Mouse (Mus musculus) pancreas, adult 10 weeks (tissue): ENCODE results near the gene Trim50. TPM values are rescaled to one million over a fixed set of nuclear protein-coding genes. Genes with fewer than 3 reads are reported as not detected.

ENCODE experiments used
- polyA plus RNA-seq: library from polyadenylated mRNA; stranded (reverse); fragments of 350-450 nt; fragmentation: Illumina TruSeq; extraction: RNeasy Lipid Tissue Mini Kit (QIAGEN cat#74804); gene quantifications from one replicate; pipeline ENCODE4 v1.2.3, GENCODE M21; 2015; ENCODE audit warnings: low read depth, low replicate concordance; ENCODE audit not compliant: insufficient read depth

Trim50 gene
- 4.6 TPM for polyA plus RNA-seq

DNA sequence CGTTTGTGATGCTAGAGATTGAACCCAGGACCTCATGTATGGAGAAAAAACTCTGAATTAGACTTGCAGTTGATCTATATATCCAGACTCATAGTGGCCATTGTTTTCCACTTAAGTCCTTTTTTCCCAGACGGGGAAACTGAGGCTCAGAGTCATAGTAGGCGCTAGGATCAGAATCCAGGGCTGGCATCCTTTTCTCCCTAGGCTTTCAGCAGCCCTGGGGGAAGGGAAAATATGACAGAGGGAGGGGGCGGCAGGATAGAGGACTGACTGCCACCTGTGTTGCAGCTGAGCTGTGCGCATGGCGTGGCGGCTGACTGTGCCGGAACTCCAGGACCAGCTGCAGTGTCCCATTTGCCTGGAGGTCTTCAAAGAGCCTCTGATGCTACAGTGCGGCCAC, at the start of gene Trim50:
Gene Trim50 (plus strand): TSS at position 301 of the 400 bp plus-strand sequence.

DNA sequence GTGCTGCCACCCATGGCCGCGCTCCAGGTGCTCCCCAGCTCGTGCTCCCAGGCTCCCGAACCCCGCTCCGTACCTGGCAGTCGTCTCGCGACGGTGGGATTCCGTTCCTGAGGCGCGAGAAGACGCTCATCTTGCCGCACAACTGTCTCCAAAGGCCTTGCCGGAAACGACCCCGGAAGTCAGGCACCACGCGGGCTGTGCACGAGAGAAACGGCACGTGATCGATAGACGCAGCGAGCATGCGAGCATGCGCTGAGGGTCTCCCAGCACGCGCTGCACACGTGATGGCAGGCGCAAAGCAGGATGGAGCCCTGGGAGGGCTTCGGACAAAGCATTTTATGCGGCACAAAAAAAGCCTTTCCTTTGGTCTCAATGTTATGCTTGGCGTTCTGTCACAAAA, 3.2 kb upstream of the Trim50 start, which contains the start of gene Fkbp6:
Gene Fkbp6 (minus strand): TSS at position 183 of the 400 bp plus-strand sequence.

DNA sequence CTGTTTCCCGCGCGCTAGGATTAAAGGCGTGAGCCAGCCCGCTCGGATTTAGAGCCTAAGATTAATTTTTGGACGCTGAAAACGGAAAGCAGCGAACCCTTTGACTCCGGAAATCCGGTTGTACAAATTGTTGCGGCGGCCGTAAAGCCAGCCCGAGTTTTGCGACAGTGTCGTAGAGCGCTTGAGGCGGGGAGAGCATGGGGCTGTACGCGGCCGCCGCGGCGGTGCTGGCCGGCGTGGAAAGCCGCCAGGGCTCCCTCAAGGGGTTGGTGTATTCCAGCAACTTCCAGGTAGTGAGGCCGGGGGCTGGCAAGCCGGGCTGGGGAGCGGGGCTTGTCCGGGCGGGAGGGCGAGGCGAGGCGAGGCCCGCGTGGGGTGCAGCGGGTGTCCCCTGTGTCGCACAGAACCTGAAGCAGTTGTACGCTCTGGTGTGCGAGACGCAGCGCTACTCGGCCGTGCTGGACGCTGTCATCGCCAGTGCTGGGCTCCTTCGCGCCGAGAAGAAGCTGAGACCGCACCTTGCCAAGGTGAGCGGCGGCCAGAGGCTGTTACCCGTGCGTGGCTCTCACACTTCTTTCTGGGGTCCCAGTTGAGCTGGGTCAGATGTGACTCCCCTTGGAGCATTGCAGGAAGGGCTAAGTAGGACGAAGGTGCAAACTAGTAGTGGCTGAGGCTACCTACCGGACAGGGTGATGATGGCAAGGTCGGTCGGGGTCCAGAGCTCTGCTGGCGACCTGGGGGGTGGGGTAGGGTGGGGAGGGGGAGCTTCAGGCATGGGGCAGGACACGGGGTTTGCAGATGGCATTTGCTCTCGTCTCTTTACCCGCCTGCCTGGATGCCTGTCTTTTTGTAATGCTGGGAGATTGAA, 16.9 kb downstream of the Trim50 start, which contains the start of gene Nsun5:
Gene Nsun5 (plus strand): TSS at position 167 of the 868 bp plus-strand sequence.

DNA sequence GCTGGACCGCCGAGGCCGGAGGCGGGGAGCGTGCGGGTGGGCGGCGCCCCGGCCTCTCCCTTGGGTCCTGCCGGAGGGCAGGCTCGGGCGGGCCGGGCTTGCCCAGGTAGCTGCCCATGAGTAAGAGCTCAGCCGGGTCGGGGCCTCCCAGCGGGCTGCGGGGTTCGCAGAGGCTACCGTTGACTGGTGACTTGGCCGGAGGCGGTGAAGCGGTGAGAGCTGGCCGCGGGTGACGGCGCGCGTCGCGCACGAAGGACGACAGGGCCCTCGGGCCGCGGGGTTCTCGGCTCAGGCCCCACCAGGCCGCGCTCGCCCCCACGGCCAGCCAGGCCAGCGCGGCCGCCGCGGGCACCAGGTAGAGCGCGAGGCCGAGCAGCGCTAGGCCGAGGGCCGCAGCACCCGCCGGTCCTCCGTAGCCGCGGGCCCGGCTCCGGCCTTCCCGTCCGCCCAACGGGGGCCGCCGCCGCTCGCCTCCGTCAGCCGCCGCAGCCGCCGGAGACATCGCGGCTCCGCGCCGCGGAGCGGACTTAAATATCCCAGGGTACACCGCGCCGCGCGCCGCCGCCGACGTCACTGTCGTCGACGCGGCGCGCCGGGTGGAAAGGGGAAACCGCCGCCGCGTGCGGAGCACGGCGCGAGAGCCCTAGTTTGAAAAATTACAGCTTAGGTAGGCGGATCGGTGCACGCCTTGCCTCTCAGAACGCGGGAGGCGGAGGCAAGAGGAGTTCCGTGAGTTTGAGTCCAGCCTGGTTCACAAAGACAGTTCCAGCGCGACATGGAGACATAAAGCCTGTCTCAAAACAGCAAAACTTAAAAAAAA, 41.1 kb downstream of the Trim50 start, which contains the start of gene Pom121:
Gene Pom121 (minus strand): TSS at position 543 of the 820 bp plus-strand sequence.

Other genes with a start within 250 kb of the Trim50 start
- 4.1 TPM for gene Tbl2, start 203.6 kb upstream of the Trim50 start, polyA plus RNA-seq
- 10.6 TPM for gene Bcl7b, start 185.0 kb upstream of the Trim50 start, polyA plus RNA-seq
- 13.8 TPM for gene Baz1b, start 166.0 kb upstream of the Trim50 start, polyA plus RNA-seq
- gene Fzd9, start 102.1 kb upstream of the Trim50 start, polyA plus RNA-seq: not detected
- not detected for gene Fkbp6, start 3.3 kb upstream of the Trim50 start, polyA plus RNA-seq
- gene Nsun5, start 16.7 kb downstream of the Trim50 start, polyA plus RNA-seq: 10.0 TPM
- gene Pom121, start 41.3 kb downstream of the Trim50 start, polyA plus RNA-seq: 4.7 TPM
- 9.4 TPM for gene Hip1, start 191.8 kb downstream of the Trim50 start, polyA plus RNA-seq
- gene Ccl26, start 210.3 kb downstream of the Trim50 start, polyA plus RNA-seq: not detected
- 5.6 TPM for gene Ccl24, start 219.8 kb downstream of the Trim50 start, polyA plus RNA-seq